In the genomic region with DNA sequence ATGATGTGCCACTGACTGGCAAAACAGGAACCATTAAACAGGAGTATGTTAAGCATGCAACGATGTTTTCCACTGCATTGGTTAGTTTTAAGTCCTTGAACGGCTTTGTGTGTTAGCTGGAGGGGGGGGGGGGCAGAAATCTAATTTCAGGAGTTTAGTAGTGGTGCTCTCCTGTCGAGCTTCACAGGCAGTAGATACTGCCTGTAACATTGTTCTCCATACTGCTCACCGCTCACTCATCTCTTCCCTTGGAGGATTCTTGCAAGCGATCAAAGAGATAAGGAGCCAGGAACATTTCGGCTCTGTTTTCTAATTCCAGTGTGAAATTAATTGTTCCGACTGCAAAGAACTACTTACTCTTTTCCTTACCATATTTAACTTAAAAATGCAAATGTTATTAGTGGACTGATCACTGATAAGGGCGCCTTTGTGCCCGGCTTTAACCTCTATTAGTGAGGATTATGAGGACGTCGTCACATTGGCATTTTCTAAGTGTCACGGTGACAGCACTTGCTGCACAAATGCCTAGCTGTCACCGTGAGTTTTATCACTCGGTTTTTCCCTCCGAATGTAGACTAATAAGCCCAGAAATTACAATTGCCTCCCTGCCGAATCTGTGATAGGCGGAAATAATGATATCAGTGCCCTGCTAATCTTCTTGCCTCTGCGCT, we compare ENCODE assay signal across 12 mouse cellular contexts.
DNase-seq lines count a peak whose midpoint lies in the region; ATAC-seq and TF ChIP-seq lines count a peak whose summit lies in the region.
"Had no signal": no experiment of that assay in that cellular context is flagged by ENCODE, and none has a peak within 500 bp of the region (broad histone marks: within the 10 kb centered on the region; RNA-seq: fewer than 3 reads in every experiment).

No protein-coding gene starts in this region.

- ATAC-seq in embryonic facial prominence, embryonic 12.5 days (ENCODE audit: insufficient number of reproducible peaks, insufficient read depth, low FRiP score, low TSS enrichment), result no peak
- ATAC-seq in lung, postnatal 0 days, result no peak
- ATAC-seq in hindbrain, postnatal 0 days, result no peak

- no peak for TF ChIP-seq EP300 in lung, postnatal 0 days (IDR thresholded peaks at IDR 0.05)

- H3K27me3 ChIP-seq in embryonic facial prominence, embryonic 12.5 days, result no peaks in the 10 kb centered on the region
- no peaks in the 10 kb centered on the region for H3K27me3 ChIP-seq in embryonic facial prominence, embryonic 10.5 days (replicated peaks; ENCODE audit: low read depth, poor library complexity, severe bottlenecking)
- H3K27me3 ChIP-seq in lung, postnatal 0 days (replicated peaks; ENCODE audit: insufficient read depth, low read length), result no peaks in the 10 kb centered on the region
- no peaks in the 10 kb centered on the region for H3K27me3 ChIP-seq in hindbrain, postnatal 0 days (ENCODE audit: insufficient read depth, low read length)

- no peaks in the 10 kb centered on the region for H3K9me3 ChIP-seq in embryonic facial prominence, embryonic 12.5 days
- no peaks in the 10 kb centered on the region for H3K9me3 ChIP-seq in embryonic facial prominence, embryonic 10.5 days
- no peaks in the 10 kb centered on the region for H3K9me3 ChIP-seq in lung, postnatal 0 days (ENCODE audit: low read length)
- no peaks in the 10 kb centered on the region for H3K9me3 ChIP-seq in hindbrain, postnatal 0 days (ENCODE audit: low read length)

- H3K4me3 ChIP-seq in embryonic facial prominence, embryonic 12.5 days, result no peak overlapping the region
- H3K4me3 ChIP-seq in embryonic facial prominence, embryonic 10.5 days, result no peak overlapping the region; the same call in 1 of the 2 replicates
- no peak overlapping the region for H3K4me3 ChIP-seq in lung, postnatal 0 days (ENCODE audit: low read depth, low read length)
- H3K4me3 ChIP-seq in hindbrain, postnatal 0 days (ENCODE audit: low read length), result peak overlapping the region; percentile 35
- H3K4me3 ChIP-seq in olfactory bulb, adult 2 months (ENCODE audit: insufficient read depth, low read depth, low read length), result peak overlapping the region; percentile 28
- H3K4me3 ChIP-seq: erythroblast, embryonic 14.5 days had no signal

- TF ChIP-seq POLR2A in olfactory bulb, adult 2 months (IDR thresholded peaks at IDR 0.05; ENCODE audit: insufficient read depth, low read depth, low read length), result no peak

- no peak for TF ChIP-seq CTCF in lung, postnatal 0 days (IDR thresholded peaks at IDR 0.05)
- no peak for TF ChIP-seq CTCF in hindbrain, postnatal 0 days (IDR thresholded peaks at IDR 0.05; ENCODE audit: low read depth)
- TF ChIP-seq CTCF in olfactory bulb, adult 2 months (IDR thresholded peaks at IDR 0.05; ENCODE audit: insufficient read depth, low read depth, low read length), result no peak

- H3K36me3 ChIP-seq in embryonic facial prominence, embryonic 12.5 days, result no peaks in the 10 kb centered on the region
- H3K36me3 ChIP-seq in embryonic facial prominence, embryonic 10.5 days (replicated peaks), result no peaks in the 10 kb centered on the region
- no peaks in the 10 kb centered on the region for H3K36me3 ChIP-seq in lung, postnatal 0 days (ENCODE audit: insufficient read depth, low read length)
- no peaks in the 10 kb centered on the region for H3K36me3 ChIP-seq in hindbrain, postnatal 0 days (ENCODE audit: insufficient read depth, low read length)

- 70% methylated on average over 18 of the region's 18 CpGs for WGBS in embryonic facial prominence, embryonic 12.5 days
- WGBS in embryonic facial prominence, embryonic 10.5 days, result 78% methylated on average over 18 of the region's 18 CpGs
- WGBS in lung, postnatal 0 days, result 62% methylated on average over 18 of the region's 18 CpGs
- 30% methylated on average over 18 of the region's 18 CpGs for WGBS in hindbrain, postnatal 0 days
- 30% methylated on average over 18 of the region's 18 CpGs for WGBS in olfactory bulb, adult 2 months

- no peaks in the 10 kb centered on the region for H3K4me1 ChIP-seq in embryonic facial prominence, embryonic 12.5 days
- peaks cover 4% of the 10 kb centered on the region; the same call in 1 of the 2 replicates for H3K4me1 ChIP-seq in embryonic facial prominence, embryonic 10.5 days
- no peaks in the 10 kb centered on the region for H3K4me1 ChIP-seq in lung, postnatal 0 days (ENCODE audit: insufficient read depth, low read depth, low read length)
- H3K4me1 ChIP-seq in hindbrain, postnatal 0 days (ENCODE audit: insufficient read depth, low read length), result peaks cover 4% of the 10 kb centered on the region
- H3K4me1 ChIP-seq in olfactory bulb, adult 2 months (ENCODE audit: control insufficient read depth, insufficient read depth, low read length), result no peaks in the 10 kb centered on the region

- no peak overlapping the region for H3K9ac ChIP-seq in embryonic facial prominence, embryonic 12.5 days
- no peak overlapping the region for H3K9ac ChIP-seq in lung, postnatal 0 days (replicated peaks; ENCODE audit: low read depth)
- peak overlapping the region; percentile 45 for H3K9ac ChIP-seq in hindbrain, postnatal 0 days (replicated peaks; ENCODE audit: low read length)

- no peak for DNase-seq in embryonic facial prominence, embryonic 10.5 days (ENCODE audit: low spot score)
- DNase-seq in lung, postnatal 0 days (ENCODE audit: low spot score), result no peak
- DNase-seq in lung, postnatal 25 days (ENCODE audit: low spot score), result no peak
- no peak for DNase-seq in hindbrain, postnatal 0 days (ENCODE audit: low spot score)
- DNase-seq in testis, postnatal 10 days (ENCODE audit: low spot score), result no peak
- DNase-seq in adrenal gland, adult (ENCODE audit: inconsistent age in 2 of 2, low spot score in 1 of 2), result no peak
- DNase-seq: adrenal gland, postnatal 14 days; lung, postnatal 4 days; spleen, adult 18-20 months had no signal

- H3K4me2 ChIP-seq in embryonic facial prominence, embryonic 12.5 days (replicated peaks), result peak overlapping the region; percentile 21; the same call in 1 of the 2 replicates
- H3K4me2 ChIP-seq in lung, postnatal 0 days (replicated peaks; ENCODE audit: low read depth, low read length), result 0 out of 2 replicates have a peak overlapping the region, but pooled peaks have one; percentile 8
- peak overlapping the region; percentile 58 for H3K4me2 ChIP-seq in hindbrain, postnatal 0 days (ENCODE audit: low read depth, low read length)

- H3K27ac ChIP-seq in embryonic facial prominence, embryonic 12.5 days, result no peak overlapping the region
- no peak overlapping the region for H3K27ac ChIP-seq in embryonic facial prominence, embryonic 10.5 days (replicated peaks)
- H3K27ac ChIP-seq in lung, postnatal 0 days (ENCODE audit: low read length), result no peak overlapping the region
- peak overlapping the region; percentile 79 for H3K27ac ChIP-seq in hindbrain, postnatal 0 days
- no peak overlapping the region for H3K27ac ChIP-seq in olfactory bulb, adult 2 months (ENCODE audit: insufficient read depth, low read depth, low read length)

Comparison
In these comparisons a context has a peak if more than half of its experiments do, and no peak if none do; other contexts are left out.
1. H3K4me2 ChIP-seq: peak in every context shown above with its lines; median percentile 58 in hindbrain, postnatal 0 days; 21 in embryonic facial prominence, embryonic 12.5 days; 8 in lung, postnatal 0 days.
2. H3K4me3 ChIP-seq: peak in hindbrain, postnatal 0 days (single experiment) and olfactory bulb, adult 2 months (single experiment); none in embryonic facial prominence, embryonic 12.5 days (single experiment), embryonic facial prominence, embryonic 10.5 days (single experiment) and lung, postnatal 0 days (single experiment).